Mouse (Mus musculus): ENCODE results near the gene Tcf7l1.

The Tcf7l1 gene

DNA sequence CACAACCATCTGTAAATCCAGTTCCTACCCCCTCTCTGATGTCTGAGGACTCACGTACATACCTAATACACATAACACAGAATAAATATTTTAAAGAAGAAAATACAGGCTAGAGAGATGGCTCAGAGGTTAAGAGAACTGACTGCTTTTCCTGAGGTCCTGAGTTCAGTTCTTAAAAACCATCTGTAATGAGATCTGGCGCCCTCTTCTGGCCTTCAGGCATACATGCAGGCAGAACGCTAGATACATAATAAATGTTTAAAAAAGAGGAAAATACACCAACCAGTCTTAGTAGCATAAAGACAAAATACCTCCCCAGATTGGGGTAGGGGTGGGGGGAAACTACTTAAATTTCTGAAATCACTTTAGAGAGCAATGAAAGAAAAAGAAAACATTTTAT is 131.0 kb downstream of the Tcf7l1 start:
- DNase-seq = no peak

DNA sequence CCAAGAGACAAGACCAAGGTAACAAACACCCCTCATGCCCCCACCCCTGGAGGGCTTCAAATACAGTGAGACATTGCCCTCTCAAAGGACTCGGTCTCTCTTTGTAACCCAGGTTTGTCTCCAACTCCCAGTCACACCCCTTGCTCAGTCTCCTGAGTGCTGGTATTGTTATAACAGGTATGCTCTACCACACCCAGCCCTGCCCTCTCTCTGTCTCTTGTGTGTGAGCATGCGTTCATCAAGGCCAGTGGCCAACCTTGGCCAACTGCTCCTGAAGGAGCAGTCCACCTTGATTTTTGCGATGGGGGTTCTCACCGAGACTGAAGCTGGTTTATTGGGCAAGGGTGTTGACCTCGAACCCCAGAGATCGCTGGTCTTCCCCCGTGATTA is 133.0 kb downstream of the Tcf7l1 start:
- no peak for DNase-seq

DNA sequence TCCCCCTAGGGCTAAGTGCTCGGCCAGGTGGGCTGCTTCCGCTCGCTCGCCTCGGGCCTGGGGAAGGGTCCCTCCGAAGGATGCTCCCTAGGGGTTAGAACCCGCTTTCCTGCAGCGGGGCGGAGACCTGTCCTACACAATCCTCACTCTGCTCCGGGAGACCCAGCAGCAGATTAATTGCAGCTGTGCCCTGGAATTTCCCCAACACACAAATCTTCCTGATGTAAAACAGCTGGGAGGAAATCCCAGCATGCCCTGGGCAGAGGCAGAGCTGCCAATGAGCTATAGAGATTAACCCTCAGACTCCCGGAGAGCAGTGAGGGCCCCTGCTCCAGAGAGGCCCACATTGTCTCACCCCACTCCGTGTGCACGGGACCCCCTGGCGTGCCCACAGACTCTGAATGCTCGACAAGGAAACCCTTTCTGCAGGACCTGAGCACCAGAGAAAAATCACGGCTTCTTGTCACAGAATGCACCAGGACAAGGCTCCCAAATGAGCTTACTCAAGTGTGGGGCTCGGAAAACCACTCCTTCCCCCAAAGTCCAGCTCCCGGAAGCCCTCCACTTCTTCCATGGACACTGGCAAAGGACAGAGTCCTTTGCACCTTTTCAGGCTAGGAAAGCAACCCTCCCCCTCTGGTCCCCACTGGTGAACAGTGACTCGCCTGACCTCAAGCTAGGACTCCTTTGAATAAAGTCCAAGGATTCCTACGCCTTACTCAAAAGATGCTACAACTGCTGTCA is 133.6 kb downstream of the Tcf7l1 start:
- DNase-seq = peak; percentile 89

DNA sequence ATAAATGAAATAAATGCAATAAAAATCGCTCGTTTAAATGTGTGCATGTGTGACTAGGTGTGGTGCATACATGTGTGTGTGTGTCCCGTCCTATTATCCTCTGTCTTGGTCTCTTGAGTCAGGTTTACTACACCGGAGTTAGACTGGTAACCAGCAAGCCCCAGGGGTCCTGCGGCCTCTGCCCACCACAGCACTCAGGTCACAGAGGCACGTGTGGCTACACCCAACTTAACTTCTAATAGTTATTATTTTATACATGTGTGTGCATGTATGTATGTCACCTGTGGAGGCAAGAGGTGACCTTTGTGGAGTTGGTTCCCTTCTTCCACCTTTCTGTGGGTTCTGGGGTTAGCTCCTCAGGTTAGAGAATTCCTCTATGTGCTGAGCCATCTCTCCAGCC is 134.7 kb downstream of the Tcf7l1 start:
- no peak for DNase-seq

DNA sequence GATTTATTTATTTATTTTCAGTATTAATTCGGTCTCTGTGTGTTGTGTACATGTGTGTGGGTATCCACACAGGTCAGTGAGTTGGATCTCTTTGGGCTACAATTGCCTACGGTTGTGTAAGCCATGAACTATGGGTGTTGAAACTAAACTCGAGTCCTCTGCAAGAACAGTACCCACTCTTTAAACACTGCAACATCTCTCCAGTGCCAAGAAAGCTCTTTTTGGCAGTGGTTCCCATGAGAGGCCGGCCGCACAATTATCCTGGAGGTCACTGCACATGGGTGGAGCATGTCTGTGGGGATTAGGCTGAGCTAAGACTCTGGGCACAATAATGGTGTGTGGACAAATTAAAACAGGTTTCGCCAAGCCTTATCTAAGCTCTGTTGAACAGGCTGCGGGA is 135.6 kb downstream of the Tcf7l1 start:
- peak; percentile 53 for DNase-seq

DNA sequence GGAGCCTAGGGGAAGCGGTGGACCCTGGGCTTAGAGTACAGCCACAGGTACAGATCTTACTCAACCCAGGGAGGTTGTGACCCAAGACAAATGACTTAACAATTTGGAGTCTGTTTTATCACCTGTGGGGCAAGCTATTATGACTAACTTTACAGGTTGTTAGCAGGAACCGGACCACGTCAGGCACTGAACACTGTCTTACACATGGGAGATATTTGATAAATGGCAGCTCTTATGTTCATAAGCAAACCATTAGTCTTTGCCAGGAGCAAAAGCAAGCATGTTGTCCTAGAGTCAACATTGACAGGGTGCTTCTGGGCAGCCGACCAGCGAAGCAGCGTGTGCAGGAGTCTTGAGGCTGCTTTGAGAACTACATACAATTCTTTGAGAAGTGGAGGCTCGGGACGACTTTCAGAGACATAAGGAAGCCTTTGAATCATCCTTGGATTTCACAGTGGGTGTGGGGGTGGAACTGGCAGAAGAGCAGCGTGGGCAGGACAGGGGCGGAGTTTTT is 138.7 kb downstream of the Tcf7l1 start:
- no peak for DNase-seq

DNA sequence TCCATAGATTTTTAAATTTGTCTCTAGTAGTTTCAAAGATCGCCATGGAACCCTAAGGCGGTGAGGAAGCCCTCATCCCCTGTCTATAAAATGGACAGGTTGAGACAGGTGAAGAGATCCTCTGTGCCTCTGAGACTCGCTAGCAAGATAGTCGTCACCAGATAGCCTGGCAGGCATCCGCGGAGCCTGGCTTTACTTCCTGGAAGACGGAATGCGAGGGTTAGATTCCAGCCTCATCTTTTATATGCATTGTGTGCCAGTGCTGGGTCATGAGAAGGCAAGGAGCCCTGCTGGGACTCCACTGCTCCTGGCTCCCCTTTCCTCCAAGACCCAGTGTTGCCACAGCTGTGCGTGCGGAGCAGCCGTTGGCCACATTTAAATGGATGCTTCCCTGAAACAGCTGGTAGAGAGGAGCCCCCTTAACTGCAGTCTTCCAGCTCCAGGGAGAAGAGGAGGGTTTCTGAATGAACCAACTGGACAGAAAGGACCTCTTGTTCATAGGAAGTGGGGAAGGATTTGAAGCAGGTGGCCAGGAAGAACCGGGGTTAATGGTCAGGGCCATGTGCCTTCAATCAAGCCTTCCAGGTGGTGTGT is 141.0 kb downstream of the Tcf7l1 start:
- DNase-seq = no peak

DNA sequence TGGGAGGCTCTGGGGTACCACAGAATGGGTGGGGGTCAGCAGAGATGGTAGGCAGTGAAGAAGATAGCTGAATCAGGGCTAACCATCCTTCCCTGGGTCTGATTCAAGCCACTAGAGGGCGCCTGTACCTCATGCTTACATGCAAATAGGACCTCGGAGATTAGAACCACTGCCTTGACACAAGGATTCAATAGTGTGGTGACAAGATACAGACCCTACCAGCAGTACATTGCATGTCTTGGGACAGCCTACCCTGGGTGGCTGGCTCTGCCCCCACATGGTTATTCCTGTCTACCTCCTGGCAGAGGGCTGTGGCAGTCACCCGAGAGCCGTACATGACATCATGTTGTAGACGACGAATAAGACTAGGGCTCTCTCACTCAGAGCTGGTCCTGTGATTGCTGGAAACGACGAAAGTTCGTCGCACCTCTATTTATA is 141.7 kb downstream of the Tcf7l1 start:
- peak; percentile 86 for DNase-seq

DNA sequence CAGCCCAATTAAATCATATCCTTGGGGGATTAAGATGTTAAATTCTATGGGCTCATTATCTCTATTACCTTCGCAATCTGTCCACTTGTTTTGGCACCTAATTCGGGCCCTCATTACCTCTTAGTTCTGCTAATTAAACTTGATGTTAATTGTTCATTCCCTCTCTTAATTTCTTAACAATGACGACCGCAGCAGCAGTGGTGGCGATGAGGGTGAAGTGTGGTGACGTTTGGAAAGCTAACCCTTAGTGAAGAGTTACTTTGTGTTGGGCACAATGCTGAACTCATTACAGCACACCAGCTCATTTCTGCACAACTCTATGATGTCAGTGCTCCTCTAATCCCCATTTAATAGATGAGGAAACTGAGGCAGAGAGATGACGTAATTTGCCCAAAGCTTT is 143.7 kb downstream of the Tcf7l1 start:
- DNase-seq = no peak

DNA sequence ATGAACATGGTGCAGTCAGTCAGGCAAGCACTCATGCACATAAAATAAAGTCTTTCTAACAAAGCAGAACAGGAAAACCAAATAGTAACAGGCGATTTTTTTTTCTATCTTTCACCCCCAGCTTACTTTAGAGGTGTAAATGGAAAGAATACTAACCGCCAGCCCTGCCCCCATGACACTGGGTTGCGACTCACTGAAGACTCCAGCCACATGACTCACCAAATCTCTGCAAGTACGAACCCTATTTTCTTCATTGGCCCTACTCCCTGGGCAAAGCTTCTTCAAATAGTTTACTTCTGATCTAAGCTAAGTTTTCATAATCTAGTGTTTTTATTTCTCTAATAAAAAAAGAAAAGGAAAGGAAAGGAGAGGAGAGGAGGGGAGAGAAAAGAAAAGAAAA is 144.5 kb downstream of the Tcf7l1 start:
- DNase-seq = no peak

DNA sequence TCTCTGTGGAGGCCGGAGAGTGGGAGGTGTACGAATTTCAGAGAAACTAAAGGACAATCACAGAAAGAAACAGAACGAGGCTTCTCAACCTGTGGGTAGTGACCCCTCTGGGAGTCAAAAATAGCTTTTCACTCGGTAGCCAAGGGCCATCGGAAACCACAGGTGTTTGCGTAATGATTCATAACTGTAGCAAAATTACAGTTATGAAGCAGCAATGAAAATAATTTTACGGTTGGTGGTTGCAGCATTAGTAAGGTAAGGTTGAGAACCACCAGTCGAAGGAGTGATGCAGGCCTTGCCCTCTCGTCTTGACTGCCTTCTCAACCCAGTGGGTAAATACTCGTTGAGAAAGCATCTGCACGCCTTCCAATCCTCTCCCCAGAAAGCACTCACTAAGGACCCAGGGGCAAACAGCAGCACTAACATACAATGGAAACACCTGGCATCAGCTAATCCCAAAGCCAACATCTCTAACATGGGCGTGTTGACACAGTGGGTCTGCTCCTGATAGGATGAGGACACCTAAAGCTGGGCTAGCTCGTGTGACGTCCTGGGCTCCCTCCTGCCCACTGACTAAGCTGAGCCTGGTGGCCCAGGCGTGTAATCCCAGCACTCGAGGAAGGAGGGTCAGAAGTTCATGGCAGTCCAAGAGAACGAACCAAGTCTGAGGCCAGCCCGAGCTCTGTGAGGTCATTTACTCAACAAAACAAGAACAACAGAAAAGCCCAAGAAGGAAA is 147.7 kb downstream of the Tcf7l1 start:
- DNase-seq = no peak

DNA sequence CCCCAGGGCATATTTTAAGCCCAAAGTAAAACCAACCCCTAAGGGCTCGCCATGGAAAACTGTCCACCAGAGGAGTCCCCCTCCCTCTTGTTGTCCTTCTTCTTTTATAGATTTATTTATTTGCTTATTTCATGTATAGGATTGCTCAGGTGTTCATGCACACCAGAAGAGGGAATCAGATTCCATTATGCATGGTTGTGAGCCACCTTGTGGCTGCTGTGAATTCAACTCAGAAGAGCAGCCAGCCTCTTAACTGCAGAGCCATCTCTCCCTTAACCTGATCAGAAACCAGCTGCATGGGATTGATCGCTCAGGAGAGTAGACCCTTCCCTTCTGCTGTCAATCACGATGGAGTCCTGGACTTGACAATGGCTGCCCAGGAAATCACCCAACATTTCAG is 152.1 kb downstream of the Tcf7l1 start:
- no peak for DNase-seq

DNA sequence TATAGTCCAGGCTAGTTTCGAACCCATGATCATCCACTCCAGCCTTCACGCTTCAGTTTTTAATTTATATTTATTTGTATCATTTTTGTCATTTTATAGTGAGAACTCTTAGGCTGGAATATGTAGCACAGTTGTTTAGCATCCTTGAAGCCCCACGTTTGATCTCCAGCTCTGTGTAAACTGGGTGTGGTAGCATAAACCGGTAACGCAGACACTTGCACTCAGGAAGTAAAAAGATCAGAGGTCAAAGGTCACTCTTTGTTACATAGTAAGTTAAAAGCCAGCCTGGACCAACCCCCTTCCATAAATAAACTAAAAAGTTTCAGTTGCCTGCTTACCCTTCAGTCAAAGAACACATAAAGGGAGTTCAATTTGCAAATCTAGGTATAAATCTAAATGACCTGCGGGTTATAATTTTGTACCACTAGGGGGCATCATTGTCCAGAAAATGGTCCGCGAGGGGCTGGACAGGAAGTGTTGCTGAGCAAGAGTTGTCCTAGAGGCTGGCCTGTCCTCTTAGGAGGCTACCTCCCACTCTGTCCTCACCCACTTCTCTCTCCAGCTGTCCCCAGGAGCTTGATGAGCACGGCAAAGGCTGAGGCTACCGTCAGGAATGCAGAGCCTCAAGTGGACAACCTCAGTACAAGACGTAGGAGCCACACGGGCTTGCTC is 153.2 kb downstream of the Tcf7l1 start:
- peak; percentile 73 for DNase-seq

DNA sequence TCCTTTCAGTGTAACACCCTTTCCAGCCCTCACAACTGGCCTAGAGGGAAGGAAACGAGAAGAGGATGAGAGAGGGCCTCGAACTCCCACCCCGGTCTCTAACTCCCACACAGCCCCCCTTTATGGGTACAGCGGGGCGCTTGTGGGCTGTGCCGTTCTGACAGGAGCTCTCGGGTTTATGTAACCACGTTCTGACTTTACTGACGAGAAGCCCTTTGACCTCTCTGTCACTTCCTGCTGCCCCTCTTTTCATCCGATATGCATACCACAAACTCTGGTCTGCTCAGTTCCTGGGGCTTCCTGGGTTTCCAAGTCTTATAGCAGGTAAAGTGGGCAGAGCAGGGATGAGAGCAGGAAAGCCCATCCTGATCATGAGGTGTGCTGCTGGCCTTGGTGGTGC is 154.7 kb downstream of the Tcf7l1 start:
- DNase-seq = no peak

DNA sequence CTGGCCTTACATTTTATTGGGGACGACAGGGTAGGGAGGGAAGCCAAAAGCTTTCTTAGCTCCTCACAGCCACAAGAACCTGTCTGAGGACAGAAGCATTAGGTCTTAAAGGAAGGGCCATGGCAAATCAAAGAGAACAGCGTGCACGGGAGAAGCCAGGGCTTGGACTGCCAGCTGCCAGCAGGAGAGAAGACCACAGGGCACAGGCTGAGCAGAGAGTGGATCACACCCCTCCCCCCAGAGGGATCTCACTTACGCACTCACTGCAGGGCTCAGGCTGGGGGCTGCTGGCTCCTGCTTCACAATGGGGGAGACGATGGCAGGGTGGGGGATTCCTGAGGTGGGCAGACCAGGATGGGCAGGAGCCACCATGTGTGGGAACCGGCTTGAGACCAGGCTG is 157.4 kb downstream of the Tcf7l1 start:
- DNase-seq = no peak

DNA sequence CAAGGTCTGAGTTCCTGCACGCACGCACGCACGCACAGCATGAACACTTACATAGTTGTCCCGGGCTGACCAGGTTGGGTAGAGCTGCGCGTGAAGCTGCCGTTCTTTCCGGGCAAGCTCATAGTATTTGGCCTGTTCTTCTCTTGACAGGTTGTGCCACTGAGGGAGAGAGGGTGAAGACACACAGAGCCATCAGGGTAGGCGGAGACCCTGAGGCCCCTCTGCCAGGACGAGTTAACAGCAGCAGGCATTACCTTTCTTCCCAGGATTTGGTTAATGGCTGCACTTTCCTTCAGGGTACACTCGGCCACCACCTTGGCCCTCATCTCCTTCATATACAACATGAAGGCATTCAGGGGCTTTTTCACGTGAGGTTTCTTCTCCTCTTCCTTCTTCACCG is 158.1 kb downstream of the Tcf7l1 start:
- DNase-seq = no peak

DNA sequence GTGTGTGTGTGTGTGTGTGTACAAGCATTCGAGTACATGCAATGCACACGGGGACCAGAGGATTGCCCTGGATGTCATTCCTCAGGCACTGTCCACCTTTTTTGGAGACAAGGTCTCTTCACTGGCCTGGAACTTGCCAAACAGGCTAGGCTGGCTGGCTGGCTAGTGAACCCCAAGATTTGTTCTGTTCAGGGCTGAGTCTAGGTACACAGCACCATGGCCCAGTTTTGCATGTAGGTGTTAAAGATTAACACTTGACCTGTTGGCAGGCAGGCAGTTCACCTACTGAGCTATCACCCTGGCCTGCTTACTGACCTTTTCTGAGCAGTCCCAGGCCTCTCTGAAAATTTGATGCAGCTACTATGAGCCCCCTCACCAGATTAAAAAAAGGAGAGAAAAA is 158.7 kb downstream of the Tcf7l1 start:
- peak; percentile 37 for DNase-seq

DNA sequence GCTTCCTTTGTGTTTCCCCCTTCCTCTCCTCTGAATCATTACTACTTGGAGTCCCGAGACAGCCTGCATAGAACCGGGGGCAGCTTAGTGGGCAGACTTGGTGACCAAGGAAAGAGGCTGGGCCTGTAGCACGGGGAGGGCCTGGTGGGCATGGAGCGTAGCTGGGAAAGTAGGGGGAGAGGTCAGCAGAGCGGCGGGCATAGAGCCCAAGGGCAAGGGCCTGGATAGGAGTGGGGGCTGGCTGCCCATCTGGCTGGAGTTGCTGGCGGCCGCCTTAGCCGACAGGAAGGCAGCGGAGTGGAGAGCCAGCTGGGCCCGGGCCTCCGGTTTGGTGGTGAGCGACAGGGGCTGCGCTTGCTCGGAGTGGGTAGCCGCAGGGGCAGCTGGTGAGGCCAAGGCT is 161.8 kb downstream of the Tcf7l1 start:
- peak; percentile 60 for DNase-seq

DNA sequence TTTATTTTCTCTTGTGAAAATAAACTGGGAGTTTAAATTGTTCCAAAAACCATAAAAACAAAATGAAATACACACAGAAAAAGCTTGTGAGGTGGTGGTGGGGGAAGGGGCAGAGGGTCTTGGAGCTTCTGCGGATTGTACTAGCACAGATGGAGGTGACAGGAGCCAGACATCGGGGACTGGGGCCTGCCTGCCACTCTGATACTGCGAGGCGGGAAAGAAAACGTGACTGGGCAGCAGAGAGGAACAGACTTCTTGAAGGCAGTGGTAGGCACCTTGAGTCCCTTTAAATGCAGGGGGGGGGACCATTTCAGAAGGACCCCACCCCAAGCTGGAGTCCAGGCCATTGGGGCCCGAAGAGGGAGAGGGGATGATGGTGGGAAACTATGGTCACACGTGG is 162.7 kb downstream of the Tcf7l1 start:
- DNase-seq = no peak

DNA sequence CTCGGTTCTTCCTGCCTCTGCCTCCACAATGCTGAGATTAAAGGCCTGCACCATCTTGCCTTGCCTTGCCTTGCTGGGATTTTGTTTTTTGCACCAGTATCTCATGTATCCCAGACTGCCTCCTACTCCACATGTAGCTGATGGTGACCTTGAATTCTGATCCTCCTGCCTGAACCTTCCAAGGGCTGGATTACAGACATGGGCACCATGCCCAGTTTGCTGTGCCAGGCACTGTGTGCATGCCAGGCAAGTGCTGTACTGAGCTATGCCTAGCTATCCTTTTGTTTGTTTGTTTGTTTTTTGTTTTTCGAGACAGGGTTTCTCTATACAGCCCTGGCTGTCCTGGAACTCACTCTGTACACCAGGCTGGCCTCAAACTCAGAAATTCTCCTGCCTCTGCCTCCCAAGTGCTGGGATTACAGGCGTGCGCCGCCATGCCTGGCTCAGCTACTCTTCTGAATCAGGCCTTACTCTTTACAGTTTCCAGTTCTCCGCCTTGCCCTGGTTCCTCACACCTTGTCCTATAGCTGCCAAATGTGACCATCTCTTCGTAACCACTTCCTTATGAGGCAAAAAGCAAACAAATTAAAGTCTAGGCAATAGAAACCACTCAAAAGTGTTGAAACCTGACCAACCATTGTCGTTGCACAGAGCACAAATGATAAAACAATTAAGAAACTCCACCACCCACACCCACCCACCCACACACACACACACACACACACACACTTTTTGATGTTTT is 165.2 kb downstream of the Tcf7l1 start:
- DNase-seq = peak; percentile 29

DNA sequence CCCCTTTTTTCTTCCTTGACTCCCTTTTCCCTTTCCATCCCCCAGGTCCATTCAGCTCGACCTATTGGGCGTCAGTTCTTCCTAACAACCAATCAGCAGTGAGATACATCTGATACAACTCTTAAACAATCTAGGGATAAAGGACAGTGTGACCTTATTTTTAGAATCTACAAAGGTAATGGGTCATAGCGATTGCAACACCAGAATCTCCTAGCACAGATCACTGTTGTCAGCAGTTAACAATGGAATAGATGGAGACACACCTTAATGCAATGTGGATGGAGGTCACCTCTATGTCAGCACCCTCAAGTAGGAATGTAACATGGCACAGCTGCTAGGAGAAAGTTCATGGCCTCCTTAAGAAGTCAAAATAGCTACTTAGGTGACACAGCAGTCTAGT is 166.1 kb downstream of the Tcf7l1 start:
- no peak for DNase-seq

DNA sequence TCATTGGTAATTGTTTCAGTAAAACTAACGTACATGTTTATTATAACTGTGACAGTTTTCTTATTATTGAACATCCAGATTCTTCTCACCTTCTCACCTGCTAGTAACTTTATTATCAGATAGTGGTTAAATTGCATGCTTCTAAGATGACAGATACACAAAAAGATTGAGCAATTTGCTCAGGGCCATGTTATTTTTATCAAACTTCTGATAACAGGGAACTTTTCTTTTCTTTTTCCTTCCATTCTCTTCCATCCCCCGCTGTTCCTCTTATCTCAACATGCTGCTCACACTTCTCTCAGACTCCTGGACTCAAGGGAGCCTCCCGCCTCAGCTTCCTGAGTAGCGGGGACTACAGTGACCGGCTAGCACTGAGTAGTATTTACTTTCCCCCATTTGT is 168.1 kb downstream of the Tcf7l1 start:
- no peak for DNase-seq
